Mouse (Mus musculus): ENCODE results near the gene Wnk2.

- TF ChIP-seq TBP (IDR thresholded peaks at IDR 0.05; ENCODE audit: low read depth, low read length) (no peak), ELF1 (IDR thresholded peaks at IDR 0.05; ENCODE audit: low read depth, low read length) (no peak), POLR2A (IDR thresholded peaks at IDR 0.05; ENCODE audit: control insufficient read depth in 1 of 2, insufficient read depth in 1 of 2, low read depth in 1 of 2, low read length in 2 of 2, poor library complexity in 1 of 2) (no peak), MAFK (IDR thresholded peaks at IDR 0.05; ENCODE audit: borderline replicate concordance, low read depth, low read length) (no peak), ETS1 (IDR thresholded peaks at IDR 0.05; ENCODE audit: low read depth, low read length) (no peak), EP300 (IDR thresholded peaks at IDR 0.05; ENCODE audit: low read depth in 1 of 2, low read length in 2 of 2) (no peak), HCFC1 (IDR thresholded peaks at IDR 0.05; ENCODE audit: low read depth, low read length) (no peak), GATA1 (IDR thresholded peaks at IDR 0.05; ENCODE audit: low read depth, low read length) (no peak), CTCF (IDR thresholded peaks at IDR 0.05 in 2 of 3, conservative IDR thresholded peaks at IDR 0.05 in 1 of 3; ENCODE audit: control insufficient read depth in 1 of 3, insufficient read depth in 1 of 3, low read depth in 2 of 3, low read length in 3 of 3, poor library complexity in 1 of 3, severe bottlenecking in 1 of 3) (no peak), MXI1 (IDR thresholded peaks at IDR 0.05; ENCODE audit: low read depth, low read length) (no peak), USF1 (IDR thresholded peaks at IDR 0.05; ENCODE audit: low read depth, low read length) (no peak), CHD1 (IDR thresholded peaks at IDR 0.05; ENCODE audit: low read depth, low read length) (no peak)
Observed at GRCm38 (mm10) chr13:49087420-49087819, 60.4 kb downstream of the Wnk2 start.
